Mouse (Mus musculus): ENCODE measurements around the gene Cd248. TPM values are rescaled to one million over a fixed set of nuclear protein-coding genes. Genes with fewer than 3 reads are reported as not detected.

Gene Cd248
- polyA plus RNA-seq, 1 experiment from 2014 or later = 64.8 TPM

GRCm38 (mm10) chr19:5098363-5099143 lies 30.7 kb downstream of the Cd248 start, which contains the start of gene Cnih2:
Gene Cnih2 (minus strand): TSS chr19:5098521.
- Histone ChIP-seq H3K4me1 (peaks cover 56% of the 10 kb centered on the region), H3K27ac (peak within 1 kb of the TSS; percentile 58)
- peak; percentile 77 for ATAC-seq (ENCODE audit: low FRiP score, low read depth)

GRCm38 (mm10) chr19:5106074-5106473 lies 38.2 kb downstream of the Cd248 start:
- Histone ChIP-seq H3K4me1 (peaks cover 13% of the 10 kb centered on the region), H3K9me3 (no peaks in the 10 kb centered on the region), H3K9ac (peak overlapping the region; percentile 91), H3K27ac (peak overlapping the region; percentile 96), H3K36me3 (peaks cover 72% of the 10 kb centered on the region), H3K4me3 (peak overlapping the region; percentile 80), H3K27me3 (no peaks in the 10 kb centered on the region), H3K4me2 (replicated peaks) (peak overlapping the region; percentile 96)
- 14% methylated on average over 9 of the region's 9 CpGs for WGBS
- no peak for ATAC-seq (ENCODE audit: low FRiP score, low read depth)

More at GRCm38 (mm10) chr19:5098363-5099143, 30.7 kb downstream of the Cd248 start, which contains the start of gene Cnih2:
- WGBS = 2% methylated on average over 42 of the region's 48 CpGs
- peak within 1 kb of the TSS; percentile 74 for H3K4me3 ChIP-seq
- no peaks in the 10 kb centered on the region for H3K9me3 ChIP-seq
- no peaks in the 10 kb centered on the region for H3K27me3 ChIP-seq
- peaks cover 46% of the 10 kb centered on the region for H3K36me3 ChIP-seq
- peak within 1 kb of the TSS; percentile 98 for H3K4me2 ChIP-seq (replicated peaks)
- H3K9ac ChIP-seq = peak within 1 kb of the TSS; percentile 96

GRCm38 (mm10) chr19:5106731-5107191 lies 38.9 kb downstream of the Cd248 start, which contains the start of gene Rab1b:
Gene Rab1b (minus strand): TSS chr19:5107072.
- peak within 1 kb of the TSS; percentile 96 for H3K27ac ChIP-seq
- no peaks in the 10 kb centered on the region for H3K9me3 ChIP-seq
- peak within 1 kb of the TSS; percentile 80 for H3K4me3 ChIP-seq
- under 1% methylated on average over 46 of the region's 46 CpGs for WGBS
- peak within 1 kb of the TSS; percentile 91 for H3K9ac ChIP-seq
- peak within 1 kb of the TSS; percentile 96 for H3K4me2 ChIP-seq (replicated peaks)
- peaks cover 72% of the 10 kb centered on the region for H3K36me3 ChIP-seq
- peaks cover 13% of the 10 kb centered on the region for H3K4me1 ChIP-seq
- peak; percentile 95 for ATAC-seq (ENCODE audit: low FRiP score, low read depth)
- no peaks in the 10 kb centered on the region for H3K27me3 ChIP-seq

- no peak for ATAC-seq (ENCODE audit: low FRiP score, low read depth)
Measured at GRCm38 (mm10) chr19:5107556-5108270, 39.8 kb downstream of the Cd248 start.

GRCm38 (mm10) chr19:5108271-5108575 lies 40.3 kb downstream of the Cd248 start:
- peaks cover 13% of the 10 kb centered on the region for H3K4me1 ChIP-seq
- H3K27ac ChIP-seq = no peak overlapping the region
- H3K27me3 ChIP-seq = no peaks in the 10 kb centered on the region
- H3K9me3 ChIP-seq = no peaks in the 10 kb centered on the region
- no peak for ATAC-seq (ENCODE audit: low FRiP score, low read depth)
- H3K4me2 ChIP-seq (replicated peaks) = no peak overlapping the region
- 32% methylated on average over 5 of the region's 5 CpGs for WGBS
- no peak overlapping the region for H3K9ac ChIP-seq
- H3K36me3 ChIP-seq = peaks cover 72% of the 10 kb centered on the region
- H3K4me3 ChIP-seq = no peak overlapping the region

More at GRCm38 (mm10) chr19:5107556-5108270, 39.8 kb downstream of the Cd248 start:
- Histone ChIP-seq H3K4me2 (replicated peaks) (peak overlapping the region; percentile 96; the same call in 1 of the 2 replicates), H3K27ac (no peak overlapping the region), H3K4me1 (peaks cover 13% of the 10 kb centered on the region), H3K9me3 (no peaks in the 10 kb centered on the region), H3K4me3 (no peak overlapping the region), H3K27me3 (no peaks in the 10 kb centered on the region), H3K9ac (no peak overlapping the region), H3K36me3 (peaks cover 72% of the 10 kb centered on the region)
- WGBS = 78% methylated on average over 18 of the region's 18 CpGs

GRCm38 (mm10) chr19:5108702-5109101 lies 40.8 kb downstream of the Cd248 start:
- H3K9ac ChIP-seq = no peak overlapping the region
- no peaks in the 10 kb centered on the region for H3K9me3 ChIP-seq
- H3K36me3 ChIP-seq = peaks cover 72% of the 10 kb centered on the region
- peaks cover 13% of the 10 kb centered on the region for H3K4me1 ChIP-seq
- H3K27me3 ChIP-seq = no peaks in the 10 kb centered on the region
- H3K4me2 ChIP-seq (replicated peaks) = no peak overlapping the region
- no peak for ATAC-seq (ENCODE audit: low FRiP score, low read depth)
- no peak overlapping the region for H3K4me3 ChIP-seq
- no peak overlapping the region for H3K27ac ChIP-seq
- WGBS = 75% methylated on average over 4 of the region's 4 CpGs

- H3K4me1 ChIP-seq = peaks cover 13% of the 10 kb centered on the region
- WGBS = 74% methylated on average over 19 of the region's 19 CpGs
- no peak overlapping the region for H3K4me2 ChIP-seq (replicated peaks)
- no peaks in the 10 kb centered on the region for H3K27me3 ChIP-seq
- peaks cover 69% of the 10 kb centered on the region for H3K36me3 ChIP-seq
- H3K27ac ChIP-seq = no peak overlapping the region
- H3K4me3 ChIP-seq = no peak overlapping the region
- ATAC-seq (ENCODE audit: low FRiP score, low read depth) = no peak
- no peak overlapping the region for H3K9ac ChIP-seq
- no peaks in the 10 kb centered on the region for H3K9me3 ChIP-seq
Measured at GRCm38 (mm10) chr19:5109659-5110453, 42.0 kb downstream of the Cd248 start.

- H3K4me3 ChIP-seq = no peak overlapping the region
- H3K27ac ChIP-seq = no peak overlapping the region
- no peaks in the 10 kb centered on the region for H3K9me3 ChIP-seq
- peaks cover 67% of the 10 kb centered on the region for H3K36me3 ChIP-seq
- no peak overlapping the region; the same call in 1 of the 2 replicates for H3K9ac ChIP-seq
- H3K4me2 ChIP-seq (replicated peaks) = no peak overlapping the region
- H3K4me1 ChIP-seq = peaks cover 15% of the 10 kb centered on the region
- 96% methylated on average over 7 of the region's 7 CpGs for WGBS
- no peak for ATAC-seq (ENCODE audit: low FRiP score, low read depth)
- no peaks in the 10 kb centered on the region for H3K27me3 ChIP-seq
Measured at GRCm38 (mm10) chr19:5113783-5114182, 45.9 kb downstream of the Cd248 start.

- Histone ChIP-seq H3K27me3 (no peaks in the 10 kb centered on the region), H3K36me3 (peaks cover 27% of the 10 kb centered on the region), H3K9ac (peak overlapping the region; percentile 83), H3K4me3 (peak overlapping the region; percentile 65), H3K9me3 (no peaks in the 10 kb centered on the region), H3K27ac (peak overlapping the region; percentile 90), H3K4me1 (peaks cover 19% of the 10 kb centered on the region), H3K4me2 (replicated peaks) (peak overlapping the region; percentile 86)
- under 1% methylated on average over 78 of the region's 83 CpGs for WGBS
- peak; percentile 92 for ATAC-seq (ENCODE audit: low FRiP score, low read depth)
Measured at GRCm38 (mm10) chr19:5117494-5118383, 49.9 kb downstream of the Cd248 start.

- H3K4me1 ChIP-seq = peaks cover 19% of the 10 kb centered on the region
- WGBS = under 1% methylated on average over 18 of the region's 18 CpGs
- H3K9me3 ChIP-seq = no peaks in the 10 kb centered on the region
- no peak for ATAC-seq (ENCODE audit: low FRiP score, low read depth)
- no peaks in the 10 kb centered on the region for H3K27me3 ChIP-seq
- H3K9ac ChIP-seq = peak within 1 kb of the TSS; percentile 83
- H3K27ac ChIP-seq = peak within 1 kb of the TSS; percentile 90
- H3K4me2 ChIP-seq (replicated peaks) = peak within 1 kb of the TSS; percentile 86
- peak within 1 kb of the TSS; percentile 65 for H3K4me3 ChIP-seq
- H3K36me3 ChIP-seq = peaks cover 21% of the 10 kb centered on the region
Measured at GRCm38 (mm10) chr19:5118384-5118698, 50.5 kb downstream of the Cd248 start, which contains the start of gene Klc2. Gene Klc2 (minus strand): TSS chr19:5118560.
